Mouse (Mus musculus) megakaryocyte progenitor cell, adult 5-6 weeks (primary cell): ENCODE measurements around the gene Ppm1j. TPM values are rescaled to one million over a fixed set of nuclear protein-coding genes. Genes with fewer than 3 reads are reported as not detected.

ENCODE experiments used
- ATAC-seq: replicated peaks from 2 replicates; pipeline ENCODE4 v1.8.0; 2016; ENCODE audit warnings: mild to moderate bottlenecking, moderate TSS enrichment, inconsistent platforms; ENCODE audit not compliant: poor library complexity
- total RNA-seq, 2 experiments: library from RNA; stranded (forward) in 1 of 2; stranded (reverse) in 1 of 2; fragments of 157-497, 149-512 nt in 1 of 2; fragments of 200-1000 nt in 1 of 2; gene quantifications; 2 replicates each; pipeline versions ENCODE4 v1.2.3 to v1.2.4; 2015 to 2017

Ppm1j gene
- total RNA-seq, 2 experiments from 2014 or later: not detected

- ATAC-seq: no peak
Measured at GRCm38 (mm10) chr3:104782061-104782681, 1.3 kb downstream of the Ppm1j start.

GRCm38 (mm10) chr3:104783971-104784500 lies 3.2 kb downstream of the Ppm1j start:
- ATAC-seq: no peak

- no peak for ATAC-seq
Measured at GRCm38 (mm10) chr3:104785284-104785683, 4.4 kb downstream of the Ppm1j start.

- no peak for ATAC-seq
Measured at GRCm38 (mm10) chr3:104788075-104788474, 7.2 kb downstream of the Ppm1j start, which contains the start of gene Rhoc. TSS of gene Rhoc (plus strand) at chr3:104788375.

GRCm38 (mm10) chr3:104788561-104789311 lies 7.9 kb downstream of the Ppm1j start:
- ATAC-seq: peak; percentile 60

GRCm38 (mm10) chr3:104789312-104789605 lies 8.4 kb downstream of the Ppm1j start:
- ATAC-seq: no peak

- no peak for ATAC-seq
Measured at GRCm38 (mm10) chr3:104789822-104790221, 9.0 kb downstream of the Ppm1j start.

GRCm38 (mm10) chr3:104790401-104790937 lies 9.6 kb downstream of the Ppm1j start:
- no peak for ATAC-seq

- no peak for ATAC-seq
Measured at GRCm38 (mm10) chr3:104791017-104791416, 10.2 kb downstream of the Ppm1j start.

- ATAC-seq: no peak
Measured at GRCm38 (mm10) chr3:104791671-104792070, 10.8 kb downstream of the Ppm1j start.

- ATAC-seq: 0 out of 2 replicates have a peak, but pooled peaks have one; percentile 36
Measured at GRCm38 (mm10) chr3:104792360-104793270, 11.8 kb downstream of the Ppm1j start.

- peak; percentile 40 for ATAC-seq
Measured at GRCm38 (mm10) chr3:104793871-104794828, 13.3 kb downstream of the Ppm1j start.

- no peak for ATAC-seq
Measured at GRCm38 (mm10) chr3:104794953-104795470, 14.2 kb downstream of the Ppm1j start.

GRCm38 (mm10) chr3:104795661-104796340 lies 14.9 kb downstream of the Ppm1j start:
- ATAC-seq: no peak

- no peak for ATAC-seq
Measured at GRCm38 (mm10) chr3:104796430-104797082, 15.7 kb downstream of the Ppm1j start.

GRCm38 (mm10) chr3:104800681-104801080 lies 19.8 kb downstream of the Ppm1j start:
- no peak for ATAC-seq

GRCm38 (mm10) chr3:104801481-104801880 lies 20.6 kb downstream of the Ppm1j start:
- ATAC-seq: no peak

- no peak for ATAC-seq
Measured at GRCm38 (mm10) chr3:104804312-104804711, 23.5 kb downstream of the Ppm1j start.
